Mouse (Mus musculus) midbrain, embryonic 11.5 days (tissue): Measurements from ENCODE around the gene Lin52. TPM values are rescaled to one million over a fixed set of nuclear protein-coding genes. Genes with fewer than 3 reads are reported as not detected.

Experiments used
- polyA plus RNA-seq: library from polyadenylated mRNA; unstranded; fragments of >200 nt; fragmentation: Nextera tagmentation; extraction: Ambion mirVana; gene quantifications from 2 replicates; pipeline ENCODE4 v1.2.1, GENCODE M21; 2014

Lin52 gene
- polyA plus RNA-seq, 1 experiment from 2014 or later = 42.2 TPM

Other genes with a start within 250 kb of the Lin52 start
- 3.4 and 3.9 TPM in 2 replicates for gene Elmsan1, start 232.5 kb upstream of the Lin52 start, polyA plus RNA-seq
- 18.6 and 18.8 TPM in 2 replicates for gene Ptgr2, start 166.2 kb upstream of the Lin52 start, polyA plus RNA-seq
- 121 and 122 TPM in 2 replicates for gene Zfp410, start 134.6 kb upstream of the Lin52 start, polyA plus RNA-seq
- 42.0 and 42.6 TPM in 2 replicates for gene Coq6, start 89.8 kb upstream of the Lin52 start, polyA plus RNA-seq
- 7.3 and 10.0 TPM in 2 replicates for gene Fam161b, start 89.6 kb upstream of the Lin52 start, polyA plus RNA-seq
- 8.8 and 9.3 TPM in 2 replicates for gene Entpd5, start 42.4 kb upstream of the Lin52 start, polyA plus RNA-seq
- gene Bbof1, start 42.4 kb upstream of the Lin52 start, polyA plus RNA-seq = 0.70 and 0.81 TPM in 2 replicates
- gene Rnf113a2, start 34.2 kb upstream of the Lin52 start, polyA plus RNA-seq = 28.0 and 30.8 TPM in 2 replicates
- gene Aldh6a1, start 418 bp upstream of the Lin52 start, polyA plus RNA-seq = 25.5 and 26.9 TPM in 2 replicates
- gene Vsx2, start 118.3 kb downstream of the Lin52 start, polyA plus RNA-seq = 0.66 and 0.99 TPM in 2 replicates
- 6.4 and 7.6 TPM in 2 replicates for gene Abcd4, start 166.0 kb downstream of the Lin52 start, polyA plus RNA-seq
- 0.05 TPM in 1 of 2 replicates, not detected in the other for gene Vrtn, start 189.6 kb downstream of the Lin52 start, polyA plus RNA-seq
- 0.22 and 0.37 TPM in 2 replicates for gene Syndig1l, start 247.4 kb downstream of the Lin52 start, polyA plus RNA-seq